Mouse (Mus musculus) heart, embryonic 14.5 days (tissue): ENCODE measurements at regions not wholly inside any gene's neighbourhood (a gene's known extent, or its start where the extent isn't known, plus 50 kb on each side); places are given as distances from the start of the nearest gene placed in this dataset.

Source experiments
- ATAC-seq: fragments of 200-750 bp; cut with Nextera tagmentation; 2 replicates; pipeline ENCODE4 v1.8.0; 2017; ENCODE audit warnings: low read depth, moderate TSS enrichment; ENCODE audit not compliant: insufficient number of reproducible peaks, insufficient read depth, low FRiP score
- H3K27ac ChIP-seq, 2 experiments: fragments of 200-500 bp in 1 of 2; fragments of 300-500 bp in 1 of 2; sonication (generic) in 1 of 2; replicated peaks in 1 of 2; 2 replicates each; pipeline ENCODE4 v1.5.1; 2012 to 2014; ENCODE audit warnings: low read depth in 2 of 2, low read length in 2 of 2, control low read depth in 1 of 2, mild to moderate bottlenecking in 1 of 2, mixed read lengths in 1 of 2; ENCODE audit not compliant: control insufficient read depth in 1 of 2, insufficient read depth in 1 of 2
- H3K27me3 ChIP-seq: fragments of 300-500 bp; sonication (generic); 2 replicates; pipeline ENCODE4 v1.6.1; 2014; ENCODE audit warnings: mild to moderate bottlenecking, low read length, control low read depth; ENCODE audit not compliant: control insufficient read depth, insufficient read depth
- H3K36me3 ChIP-seq: fragments of 300-500 bp; sonication (generic); 2 replicates; pipeline ENCODE4 v1.6.1; 2014; ENCODE audit warnings: mild to moderate bottlenecking, control low read depth, low read length, mixed read lengths; ENCODE audit not compliant: control insufficient read depth, insufficient read depth
- H3K4me1 ChIP-seq, 2 experiments: fragments of 200-500 bp in 1 of 2; fragments of 300-500 bp in 1 of 2; sonication (generic) in 1 of 2; 2 replicates each; pipeline ENCODE4 v1.6.1; 2012 to 2014; ENCODE audit warnings: low read length in 2 of 2, control low read depth in 1 of 2, mixed read lengths in 1 of 2; ENCODE audit not compliant: control insufficient read depth in 2 of 2, insufficient read depth in 2 of 2
- H3K4me2 ChIP-seq: fragments of 300-500 bp; sonication (generic); 2 replicates; pipeline ENCODE4 v1.6.1; 2014; ENCODE audit warnings: mild to moderate bottlenecking, low read length
- H3K4me3 ChIP-seq, 2 experiments: fragments of 200-500 bp in 1 of 2; fragments of 300-500 bp in 1 of 2; sonication (generic) in 1 of 2; 2 replicates each; pipeline ENCODE4 v1.5.1; 2012 to 2014; ENCODE audit warnings: low read length in 2 of 2, mild to moderate bottlenecking in 2 of 2, control low read depth in 1 of 2, low read depth in 1 of 2, moderate library complexity in 1 of 2; ENCODE audit not compliant: control insufficient read depth in 1 of 2, insufficient read depth in 1 of 2
- H3K9ac ChIP-seq: fragments of 300-500 bp; sonication (generic); 2 replicates; pipeline ENCODE4 v1.6.1; 2014; ENCODE audit warnings: mild to moderate bottlenecking, low read length
- H3K9me3 ChIP-seq: fragments of 300-500 bp; sonication (generic); 2 replicates; pipeline ENCODE4 v1.6.1; 2016; ENCODE audit warnings: low read length, control low read depth; ENCODE audit not compliant: control insufficient read depth
- WGBS: fragments of 180-500 bp; shearing (Covaris S2); extraction: QIAGEN DNeasy Blood & Tissue Kit; methylation state at CpG from one replicate; pipeline ENCODE4 v1.1.7; 2014; 5-methylcytosine and 5-hydroxymethylcytosine counted together

- Histone ChIP-seq H3K4me1 (no peaks in the 10 kb centered on the region), H3K4me2 (no peak overlapping the region), H3K27me3 (no peaks in the 10 kb centered on the region), H3K4me3 (no peak overlapping the region), H3K36me3 (no peaks in the 10 kb centered on the region), H3K9me3 (no peaks in the 10 kb centered on the region), H3K9ac (no peak overlapping the region), H3K27ac (no peak overlapping the region)
- ATAC-seq, result no peak
- WGBS, result 73% methylated on average over 2 of the region's 2 CpGs
Observed at GRCm38 (mm10) chr11:110588280-110588679, 189.4 kb downstream of the Map2k6 start.

DNA sequence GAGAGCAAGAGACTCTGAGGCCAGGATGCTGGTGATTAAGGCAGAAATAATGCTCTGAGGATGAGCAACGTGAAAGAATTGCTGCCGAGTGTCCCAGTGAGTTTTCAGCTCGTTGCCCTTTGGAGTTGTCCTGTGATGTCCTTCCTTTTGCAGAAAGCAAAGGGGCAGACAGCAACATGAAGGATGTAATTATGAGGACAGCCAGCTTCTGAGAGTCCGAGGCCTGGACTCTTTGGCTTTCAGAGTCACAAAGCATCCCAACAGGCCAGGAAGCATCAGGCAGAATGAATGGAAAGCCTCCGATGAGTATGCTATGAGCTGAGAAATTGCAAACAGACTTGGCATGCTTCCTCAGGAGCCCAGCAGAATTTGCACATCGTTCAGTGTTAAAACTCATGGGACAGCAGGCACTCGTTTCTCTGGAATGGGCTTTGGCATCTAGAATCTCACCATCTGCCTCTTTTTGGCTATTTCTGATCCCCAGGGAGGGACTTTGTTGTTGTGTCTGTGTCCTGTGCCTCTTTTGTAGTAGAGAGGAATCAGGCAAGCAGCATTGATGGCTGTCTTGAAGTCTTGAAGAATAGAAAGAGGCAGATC lies 196.4 kb downstream of the Map2k6 start:
- Histone ChIP-seq H3K4me2 (no peak overlapping the region), H3K36me3 (no peaks in the 10 kb centered on the region), H3K4me1 (no peaks in the 10 kb centered on the region), H3K9me3 (no peaks in the 10 kb centered on the region), H3K9ac (no peak overlapping the region), H3K4me3 (no peak overlapping the region), H3K27me3 (no peaks in the 10 kb centered on the region), H3K27ac (no peak overlapping the region)
- WGBS, result 78% methylated on average over 7 of the region's 7 CpGs
- ATAC-seq, result no peak

- Histone ChIP-seq H3K4me3 (no peak overlapping the region), H3K4me1 (no peaks in the 10 kb centered on the region), H3K36me3 (no peaks in the 10 kb centered on the region), H3K9me3 (no peaks in the 10 kb centered on the region), H3K27ac (no peak overlapping the region), H3K27me3 (no peaks in the 10 kb centered on the region), H3K9ac (no peak overlapping the region), H3K4me2 (no peak overlapping the region)
- no peak for ATAC-seq
- WGBS, result 71% methylated on average over 10 of the region's 10 CpGs
Observed at GRCm38 (mm10) chr11:110605041-110605882, 206.3 kb downstream of the Map2k6 start.

DNA sequence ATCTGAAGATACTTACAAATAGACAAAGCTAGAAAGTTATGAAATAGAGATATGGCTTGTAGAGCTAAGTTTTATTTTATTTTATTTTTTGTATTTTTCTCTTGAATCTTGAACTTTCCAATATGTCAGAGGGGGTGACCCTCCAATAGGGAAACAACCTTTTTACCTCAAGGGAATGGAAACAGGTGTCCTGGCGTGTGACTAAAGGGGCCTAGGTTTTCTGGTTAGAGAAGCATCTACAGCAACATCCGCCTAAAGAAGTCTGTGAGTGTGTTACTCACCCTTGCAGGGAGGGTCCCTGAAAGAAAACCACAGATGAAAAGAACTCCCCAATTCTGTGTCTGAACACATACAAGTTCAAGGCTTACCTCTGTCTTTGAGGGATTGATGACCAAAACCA lies 210.4 kb downstream of the Map2k6 start:
- ATAC-seq, result no peak
- H3K27me3 ChIP-seq, result no peaks in the 10 kb centered on the region
- no peaks in the 10 kb centered on the region for H3K36me3 ChIP-seq
- no peak overlapping the region for H3K4me2 ChIP-seq
- no peaks in the 10 kb centered on the region for H3K4me1 ChIP-seq
- H3K4me3 ChIP-seq, result no peak overlapping the region
- WGBS, result 87% methylated on average over 2 of the region's 2 CpGs
- no peak overlapping the region for H3K9ac ChIP-seq
- H3K9me3 ChIP-seq, result no peaks in the 10 kb centered on the region
- no peak overlapping the region for H3K27ac ChIP-seq

DNA sequence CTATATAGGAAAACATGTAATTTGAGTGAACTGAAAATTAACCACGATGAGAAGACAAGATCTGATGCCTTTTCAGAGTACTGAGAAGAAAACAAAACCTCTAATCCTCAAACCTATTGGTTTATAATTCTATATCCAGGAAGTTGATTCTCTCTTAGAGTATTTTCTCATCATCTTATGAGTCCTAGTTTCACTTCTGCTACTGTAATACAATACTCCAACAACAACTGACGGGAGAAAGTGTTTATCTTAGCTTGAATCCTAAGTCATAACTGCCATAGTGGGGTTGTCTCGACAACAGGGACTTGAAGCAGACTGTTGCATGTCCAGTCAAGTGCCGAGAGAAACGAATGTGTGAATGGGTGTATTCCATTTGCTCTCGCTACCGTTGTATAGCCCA lies 211.9 kb downstream of the Map2k6 start:
- no peaks in the 10 kb centered on the region for H3K4me1 ChIP-seq
- H3K36me3 ChIP-seq, result no peaks in the 10 kb centered on the region
- 78% methylated on average over 7 of the region's 7 CpGs for whole genome bisulfite sequencing
- no peak overlapping the region for H3K27ac ChIP-seq
- H3K9ac ChIP-seq, result no peak overlapping the region
- H3K4me3 ChIP-seq, result no peak overlapping the region
- ATAC-seq, result no peak
- H3K9me3 ChIP-seq, result no peaks in the 10 kb centered on the region
- H3K4me2 ChIP-seq, result no peak overlapping the region
- H3K27me3 ChIP-seq, result no peaks in the 10 kb centered on the region

- 0 out of 2 replicates have a peak, but pooled peaks cover 2% of the 10 kb centered on the region for H3K9me3 ChIP-seq
- no peaks in the 10 kb centered on the region for H3K4me1 ChIP-seq
- no peak overlapping the region for H3K4me3 ChIP-seq
- H3K9ac ChIP-seq, result no peak overlapping the region
- H3K27me3 ChIP-seq, result no peaks in the 10 kb centered on the region
- H3K4me2 ChIP-seq, result no peak overlapping the region
- 71% methylated on average over 6 of the region's 6 CpGs for WGBS
- H3K27ac ChIP-seq, result no peak overlapping the region
- no peaks in the 10 kb centered on the region for H3K36me3 ChIP-seq
- ATAC-seq, result no peak
Observed at GRCm38 (mm10) chr11:110632001-110632400, 233.1 kb downstream of the Map2k6 start.

DNA sequence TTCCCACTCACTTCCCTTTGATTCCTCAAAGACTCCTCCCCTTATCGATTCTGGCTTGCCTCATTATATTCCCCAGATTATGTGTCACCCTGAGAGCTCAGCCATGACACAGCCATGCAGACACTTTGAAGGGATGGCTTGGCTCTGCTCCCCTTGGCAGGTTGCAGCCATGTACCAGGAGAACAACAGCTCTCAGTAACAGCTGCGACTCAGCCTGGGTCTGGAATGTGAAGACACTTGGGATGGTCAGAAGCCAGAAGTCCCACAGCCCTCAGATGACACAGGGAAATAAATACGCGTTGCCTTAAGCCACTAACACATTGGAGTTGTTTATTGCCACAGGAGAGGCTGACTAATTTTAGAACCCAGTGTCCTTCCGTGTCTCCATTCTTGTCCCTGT lies 234.4 kb downstream of the Map2k6 start:
- no peak overlapping the region for H3K9ac ChIP-seq
- H3K4me1 ChIP-seq, result no peaks in the 10 kb centered on the region
- H3K27ac ChIP-seq, result no peak overlapping the region
- no peaks in the 10 kb centered on the region for H3K27me3 ChIP-seq
- H3K9me3 ChIP-seq, result 0 out of 2 replicates have a peak, but pooled peaks cover 2% of the 10 kb centered on the region
- no peak overlapping the region for H3K4me3 ChIP-seq
- H3K36me3 ChIP-seq, result no peaks in the 10 kb centered on the region
- 55% methylated on average over 5 of the region's 5 CpGs for WGBS
- ATAC-seq, result no peak
- no peak overlapping the region for H3K4me2 ChIP-seq
